Mouse (Mus musculus): ENCODE results near the gene Mgea5. TPM values are rescaled to one million over a fixed set of nuclear protein-coding genes. Genes with fewer than 3 reads are reported as not detected.

The Mgea5 gene
- total RNA-seq, 1 experiment from 2014 or later, result 84.7 TPM

DNA sequence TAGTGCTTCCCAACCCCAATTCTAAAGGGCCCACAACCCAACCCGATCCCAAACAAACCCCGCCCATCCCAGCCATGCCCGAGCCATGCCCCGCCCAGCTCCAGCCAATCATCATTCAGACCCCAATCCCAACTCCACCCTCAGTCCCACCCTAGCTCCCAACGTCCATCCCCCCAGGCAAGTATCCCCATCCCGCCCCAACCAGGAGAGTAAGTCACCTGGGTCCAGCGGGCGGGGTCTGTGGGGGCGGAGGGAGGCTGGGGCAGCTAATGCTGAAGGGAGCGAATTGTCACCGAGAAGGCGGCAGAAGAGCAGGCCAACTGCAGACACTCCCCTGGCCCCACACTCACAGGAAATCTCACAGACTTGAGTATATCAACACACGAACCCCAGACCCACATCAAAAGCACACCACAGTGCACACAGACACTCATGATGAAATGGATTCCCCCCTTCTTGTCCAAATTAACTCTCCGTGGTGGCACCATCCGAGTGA lies 12.5 kb upstream of the Mgea5 start:
- DNase-seq, result peak; percentile 20

DNA sequence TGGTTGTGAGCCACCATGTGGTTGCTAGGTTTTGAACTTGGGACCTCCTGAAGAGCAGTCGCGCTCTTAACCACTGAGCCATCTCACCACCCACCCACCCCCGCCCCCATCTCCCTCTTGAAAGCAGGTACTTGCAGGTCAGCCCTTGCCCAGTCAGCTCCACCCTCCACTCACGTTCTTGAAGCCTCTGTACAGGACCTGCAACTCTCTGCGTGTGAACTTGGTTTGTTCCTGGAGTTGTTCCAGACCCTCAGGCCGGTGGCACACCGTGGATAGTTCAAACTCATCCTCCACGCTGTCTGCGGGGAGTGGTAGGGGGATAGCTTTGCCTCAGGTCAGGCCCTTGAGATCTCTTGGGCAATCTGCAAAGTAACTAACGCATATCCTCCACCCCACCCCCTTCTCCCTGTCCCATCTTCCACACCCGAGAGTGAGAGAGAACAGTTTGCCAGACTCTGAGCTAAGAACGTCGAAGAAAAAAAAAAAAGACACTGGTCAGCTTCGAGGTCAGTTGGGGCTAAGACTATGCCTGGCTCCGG lies 11.8 kb upstream of the Mgea5 start:
- no peak for DNase-seq

DNA sequence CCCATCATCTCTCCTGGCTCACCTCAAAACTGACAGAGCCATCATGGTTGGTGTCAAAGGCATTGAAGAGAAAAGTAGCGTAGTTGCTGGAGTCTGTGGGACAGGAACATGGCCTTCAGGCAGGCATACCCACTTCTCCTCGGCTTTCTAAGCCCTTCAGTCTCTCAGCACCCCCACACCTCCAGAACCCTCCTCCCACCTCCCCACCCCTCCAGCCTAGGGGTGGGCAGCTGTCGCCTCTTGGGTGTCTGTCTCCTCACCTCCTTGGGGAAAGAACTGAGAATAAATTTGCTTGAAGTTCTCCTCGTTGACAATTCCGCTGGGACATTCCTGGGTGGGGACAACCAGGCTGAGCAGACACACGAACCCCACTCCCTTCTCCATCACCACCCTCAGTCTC lies 11.1 kb upstream of the Mgea5 start:
- no peak for DNase-seq

DNA sequence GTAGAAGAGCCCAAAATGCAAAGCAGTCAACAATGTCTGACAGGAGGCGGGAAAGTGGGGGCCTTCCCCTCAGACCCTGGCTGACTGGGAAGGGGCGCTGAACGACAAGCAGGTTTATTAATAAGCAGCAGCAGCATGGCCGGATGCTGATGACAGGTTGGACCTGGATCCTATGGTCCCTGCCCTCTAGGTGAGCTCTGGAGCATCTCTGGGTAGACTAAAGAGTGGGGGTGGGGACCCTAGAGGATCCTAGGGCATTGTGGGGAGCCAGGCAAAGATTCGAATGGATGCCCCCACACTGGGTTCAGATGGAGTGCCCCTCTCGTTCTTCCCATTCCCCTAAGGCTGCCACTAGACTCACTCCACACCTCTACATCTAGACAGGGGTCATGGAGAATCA lies 8.8 kb upstream of the Mgea5 start:
- DNase-seq, result no peak

DNA sequence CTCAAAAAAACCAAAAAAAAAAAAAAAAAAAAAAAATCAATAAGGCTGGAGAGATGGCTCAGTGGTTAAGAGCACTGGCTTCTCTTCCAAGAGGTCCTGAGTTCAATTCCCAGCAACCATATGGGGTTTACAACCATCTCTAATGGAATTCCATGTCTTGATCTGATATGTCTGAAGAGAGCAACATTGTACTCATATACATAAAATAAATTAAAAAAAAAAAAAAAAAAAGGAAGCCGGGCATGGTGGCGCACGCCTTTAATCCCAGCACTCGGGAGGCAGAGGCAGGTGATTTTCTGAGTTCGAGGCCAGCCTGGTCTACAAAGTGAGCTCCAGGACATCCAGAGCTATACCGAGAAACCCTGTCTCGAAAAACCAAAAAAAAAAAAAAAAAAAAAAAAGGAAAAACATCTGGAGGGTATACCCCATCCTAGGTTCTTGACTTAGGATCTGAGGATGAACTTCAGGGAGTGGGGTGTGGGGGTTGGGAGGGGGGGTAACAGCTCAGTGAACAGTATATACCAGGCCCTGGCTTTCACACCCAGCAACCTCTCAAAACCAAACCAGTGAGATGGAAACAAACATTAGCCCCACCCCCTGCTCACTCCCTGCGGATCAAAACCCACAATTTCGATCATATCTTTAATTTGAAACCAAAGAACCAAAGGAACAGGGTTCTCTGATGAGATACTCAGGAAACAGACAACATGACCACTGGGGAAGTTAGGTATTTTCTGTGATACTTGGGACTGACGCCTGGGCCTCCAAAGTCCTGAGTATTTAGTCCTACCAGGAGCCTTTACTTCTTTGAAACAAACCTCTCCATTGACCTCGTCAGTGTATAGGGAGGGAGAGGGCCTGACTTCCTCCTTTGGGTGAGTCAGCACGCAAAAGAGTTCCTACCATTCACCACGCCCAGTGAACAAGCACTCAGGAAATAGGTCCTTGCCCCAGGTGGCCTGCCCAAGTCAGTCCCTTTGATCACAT lies 6.5 kb upstream of the Mgea5 start:
- DNase-seq, result no peak

DNA sequence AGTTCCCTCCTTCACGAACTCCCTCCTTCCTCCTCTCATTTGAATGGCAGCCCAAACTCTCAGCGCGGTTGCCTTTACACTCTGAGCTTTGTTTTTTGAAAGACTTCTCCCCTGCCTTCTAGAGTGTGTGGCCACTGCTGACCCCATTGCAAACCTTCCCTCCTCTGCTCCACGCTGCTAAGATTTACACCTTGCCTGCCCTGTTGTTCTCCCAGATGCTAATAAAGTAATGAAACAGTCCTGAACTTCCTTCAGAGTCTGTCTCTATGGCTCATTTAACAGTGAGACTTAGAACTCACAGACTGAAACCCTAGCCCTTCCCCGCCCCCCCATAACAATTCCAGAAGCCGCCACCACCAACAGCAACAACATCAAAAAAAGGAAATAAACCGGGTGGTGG lies 5.7 kb upstream of the Mgea5 start:
- DNase-seq, result no peak

DNA sequence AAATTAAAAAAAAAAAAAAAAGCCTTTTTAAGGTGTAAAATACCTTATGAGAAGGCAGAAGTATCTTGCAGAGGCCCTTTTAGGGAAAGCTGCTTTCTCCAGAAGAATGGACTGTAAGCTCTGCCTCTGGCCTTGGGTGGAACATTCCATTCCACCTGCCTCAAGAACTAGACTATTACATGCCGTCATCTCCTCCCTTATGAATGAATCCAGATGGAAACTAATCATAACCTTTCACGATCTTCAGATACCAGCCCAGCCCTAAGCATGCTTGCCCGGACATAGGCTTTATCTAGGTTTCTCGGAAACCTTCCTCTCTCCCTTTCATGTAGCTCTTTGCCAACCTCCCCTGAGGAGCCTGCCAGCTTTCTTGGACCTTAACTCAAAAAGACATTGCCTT lies 4.7 kb upstream of the Mgea5 start:
- DNase-seq, result no peak

DNA sequence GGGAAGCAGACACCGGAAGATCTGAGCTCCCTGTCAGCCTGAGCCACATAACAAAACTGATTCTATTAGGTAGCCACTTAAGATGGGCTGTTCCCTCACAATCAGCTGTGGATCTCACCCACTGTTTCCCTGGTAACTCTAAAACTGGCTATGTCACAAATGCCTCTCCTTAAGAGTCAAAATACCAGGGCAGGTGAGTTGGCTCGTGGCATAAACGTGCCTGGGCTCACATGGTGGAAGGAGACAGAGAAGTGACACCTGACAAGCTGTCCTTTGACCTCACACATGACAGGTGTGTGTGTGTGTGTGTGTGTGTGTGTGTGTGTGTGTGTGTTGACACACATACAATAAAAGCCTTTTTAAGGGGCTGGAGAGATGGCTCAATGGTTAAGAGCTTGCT lies 3.8 kb upstream of the Mgea5 start:
- no peak for DNase-seq

DNA sequence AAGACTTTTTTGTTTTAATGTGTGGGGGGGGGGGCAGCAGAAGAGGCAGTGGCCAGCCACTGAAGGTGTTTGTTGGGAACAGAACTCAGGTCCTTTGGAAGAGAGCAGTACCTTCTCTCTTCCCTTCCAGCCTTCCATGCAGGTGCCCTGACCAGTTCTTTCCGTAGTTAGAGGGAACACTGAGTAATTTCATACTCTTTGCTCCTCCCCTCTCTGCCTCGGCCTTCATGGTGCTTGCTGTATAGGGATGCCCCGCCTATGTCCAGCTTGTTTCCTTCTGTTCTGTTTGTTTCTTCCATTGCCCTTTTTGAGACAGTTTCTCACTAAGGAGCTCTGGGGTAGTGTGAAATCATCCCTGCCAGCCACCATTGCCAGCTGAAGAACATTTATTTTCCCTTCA lies 1.8 kb upstream of the Mgea5 start:
- DNase-seq, result no peak

DNA sequence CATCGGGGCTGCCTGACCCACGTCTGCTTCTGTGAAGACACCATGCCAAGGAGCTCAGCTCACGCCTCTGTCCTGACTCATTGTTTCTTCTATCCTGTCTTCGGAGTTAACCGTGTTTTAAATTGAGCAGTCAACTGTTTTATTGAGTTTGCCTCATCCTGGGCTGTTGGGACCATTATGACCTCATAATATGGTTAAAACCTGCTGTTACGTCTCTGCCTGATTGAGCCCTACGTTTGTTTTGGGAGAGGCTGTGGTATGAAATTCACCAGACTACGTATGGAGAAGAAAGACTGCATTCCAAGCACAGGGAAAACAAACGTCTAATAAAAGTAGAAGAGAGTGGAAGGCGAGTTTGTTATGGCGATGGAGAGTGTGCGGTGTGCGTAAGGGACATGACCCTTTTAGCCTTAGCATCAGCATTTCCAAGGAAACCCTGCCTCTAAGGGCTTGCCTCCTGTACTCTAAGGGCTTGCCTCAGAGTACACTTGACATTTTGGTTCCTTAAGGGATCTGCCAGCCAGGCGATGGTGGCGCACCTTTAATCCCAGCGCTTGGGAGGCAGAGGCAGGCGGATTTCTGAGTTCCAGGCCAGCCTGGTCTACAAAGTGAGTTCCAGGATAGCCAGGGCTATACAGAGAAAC lies 418 bp upstream of the Mgea5 start:
- DNase-seq, result no peak

DNA sequence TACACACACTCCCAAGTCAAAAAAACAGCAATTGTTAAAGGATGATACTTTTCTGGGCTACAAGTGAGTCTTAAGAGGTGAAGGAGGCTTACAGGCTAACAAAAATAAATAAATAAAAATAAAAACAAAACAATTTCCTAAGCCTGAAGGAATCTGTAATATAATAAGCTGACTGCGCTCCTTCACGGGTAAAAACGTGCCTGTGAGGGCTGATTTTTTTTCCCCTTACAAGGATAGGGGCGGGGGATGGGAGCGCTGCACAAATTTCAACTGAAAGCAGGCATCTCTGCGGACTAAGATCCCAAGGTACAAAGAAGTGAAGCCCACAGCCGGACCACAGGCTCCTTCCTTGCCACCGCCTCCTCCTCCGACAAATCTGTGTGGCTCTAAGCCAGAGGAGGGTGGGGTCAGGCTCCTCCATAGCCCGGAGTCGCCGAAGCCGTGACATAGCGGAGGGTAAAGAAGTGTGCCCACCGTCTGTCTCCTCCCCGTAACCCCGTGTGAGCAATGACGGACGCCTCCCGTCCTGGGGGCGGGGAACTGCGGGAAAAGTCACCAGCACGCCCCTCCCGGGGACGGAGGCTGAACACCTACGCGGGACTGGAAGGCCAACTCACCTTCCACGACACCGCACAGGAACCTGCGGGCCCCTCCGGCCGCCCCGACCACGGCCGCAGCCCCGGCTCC lies 1.2 kb downstream of the Mgea5 start:
- DNase-seq, result peak; percentile 75

DNA sequence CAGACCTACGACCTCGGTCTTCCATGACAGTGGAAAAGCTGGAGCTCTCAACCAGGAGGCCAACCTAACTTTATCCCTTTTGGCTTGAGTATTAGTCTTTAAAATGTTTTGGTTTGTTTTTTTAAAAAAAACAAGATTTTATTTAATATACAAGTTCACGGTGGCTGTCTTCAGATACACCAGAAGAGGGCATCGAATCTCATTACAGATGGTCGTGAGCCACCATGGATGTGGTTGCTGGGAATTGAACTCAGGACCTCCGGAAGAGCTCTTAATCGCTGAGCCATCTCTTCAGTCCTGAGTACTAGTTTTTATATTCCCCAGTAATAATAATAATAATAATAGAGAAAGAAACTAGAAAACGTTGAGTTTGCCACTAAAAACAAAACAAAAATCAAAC lies 2.0 kb downstream of the Mgea5 start:
- no peak for DNase-seq

DNA sequence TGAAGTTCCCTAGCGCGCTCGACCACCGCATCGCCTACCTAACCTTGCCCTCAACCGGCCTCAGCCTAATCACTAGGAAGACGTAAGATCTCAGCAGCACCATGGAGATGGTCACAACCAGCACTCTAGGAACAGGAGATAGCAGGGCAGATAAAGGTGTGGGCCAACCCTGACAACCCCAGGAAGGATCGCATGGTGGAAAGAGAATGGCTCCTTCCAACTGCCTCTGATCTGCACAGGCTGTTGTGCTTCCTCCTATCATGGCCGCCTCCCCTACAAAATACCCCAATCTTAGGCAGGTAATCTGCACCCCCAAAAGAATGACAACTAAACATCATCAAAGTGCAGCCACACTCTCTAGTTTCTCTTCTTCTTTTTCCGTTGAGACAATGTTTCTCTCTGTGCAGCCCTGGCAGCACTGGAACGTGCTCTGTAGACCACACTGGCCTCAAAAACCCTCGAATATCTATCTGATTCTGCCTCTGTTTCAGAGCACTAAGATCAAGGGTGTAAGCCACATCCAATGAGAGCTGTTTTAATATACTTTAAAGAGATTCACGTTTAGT lies 3.2 kb downstream of the Mgea5 start:
- DNase-seq, result no peak

DNA sequence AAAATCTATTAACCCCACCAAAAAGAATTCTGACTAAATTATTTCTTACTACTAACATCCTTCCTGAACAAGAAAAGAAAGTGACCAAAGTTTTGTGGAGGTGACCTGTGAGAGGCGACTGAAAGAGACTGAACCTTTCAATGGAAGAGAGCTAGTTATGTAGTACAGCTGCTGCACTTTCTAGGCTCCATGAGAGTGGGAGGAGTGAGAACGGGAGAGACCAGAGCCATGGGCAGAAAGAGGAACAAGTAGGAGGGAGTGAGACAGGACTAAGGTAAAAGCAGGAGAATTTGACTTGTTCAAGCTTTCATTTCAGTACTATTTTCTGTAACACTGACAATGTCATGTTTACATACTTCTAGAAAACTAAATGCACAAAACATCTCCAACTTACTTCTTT lies 8.2 kb downstream of the Mgea5 start:
- DNase-seq, result no peak

DNA sequence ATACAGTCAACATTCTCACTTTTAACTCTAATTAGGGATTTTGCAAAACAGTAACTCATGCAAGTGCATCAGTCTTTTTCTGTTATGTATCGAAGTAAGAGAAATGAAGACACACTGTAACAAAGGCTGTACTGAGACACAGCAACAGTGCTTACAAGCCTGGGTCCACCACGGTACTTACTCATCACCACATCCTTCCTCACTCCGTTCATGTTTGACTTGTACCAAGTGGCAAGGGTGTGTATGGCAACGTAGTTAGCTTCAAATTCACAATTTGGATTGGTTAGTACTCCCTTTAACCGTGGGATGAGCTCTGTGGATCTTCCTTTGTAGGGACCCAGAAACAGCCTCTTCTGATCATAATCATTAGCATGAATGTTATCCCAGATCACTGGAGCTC lies 12.1 kb downstream of the Mgea5 start:
- DNase-seq, result no peak

DNA sequence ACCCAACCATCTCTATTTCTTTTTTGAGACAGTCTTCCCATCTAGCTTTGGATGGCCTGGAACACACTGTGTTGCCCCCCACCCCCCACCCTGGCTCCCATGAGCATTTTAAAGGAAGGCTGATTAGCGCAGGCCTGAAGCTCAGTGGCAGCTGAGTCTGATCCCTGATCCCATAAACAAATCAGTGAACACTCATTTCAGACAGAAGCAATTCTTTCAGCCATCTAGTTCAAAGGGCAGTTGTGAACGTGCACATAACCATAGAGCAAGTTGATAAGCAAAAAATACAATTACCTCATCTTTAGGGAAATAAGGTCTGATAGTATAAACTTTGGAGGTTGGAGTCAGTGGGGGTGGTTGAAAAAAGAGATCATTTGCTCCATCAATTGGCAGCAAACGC lies 22.8 kb downstream of the Mgea5 start:
- DNase-seq, result no peak

DNA sequence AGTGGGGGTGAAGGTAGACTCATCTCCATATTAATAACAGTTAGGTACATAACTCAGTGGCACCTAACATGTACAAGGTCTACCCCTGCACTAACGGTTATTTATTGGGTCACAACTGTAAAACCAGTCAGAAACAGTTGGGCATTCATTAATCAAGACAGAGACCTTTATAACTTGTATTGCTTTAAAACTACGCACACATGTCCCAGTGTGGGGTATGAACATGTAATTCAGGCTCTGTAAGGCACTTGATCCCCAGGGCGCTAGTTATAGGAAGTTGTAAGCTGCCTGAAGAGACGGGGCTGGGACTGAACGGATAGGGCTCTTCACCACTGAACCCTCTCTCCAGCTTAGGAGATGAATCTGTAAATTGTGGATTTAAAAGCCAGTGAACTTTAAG lies 25.0 kb downstream of the Mgea5 start:
- no peak for DNase-seq

DNA sequence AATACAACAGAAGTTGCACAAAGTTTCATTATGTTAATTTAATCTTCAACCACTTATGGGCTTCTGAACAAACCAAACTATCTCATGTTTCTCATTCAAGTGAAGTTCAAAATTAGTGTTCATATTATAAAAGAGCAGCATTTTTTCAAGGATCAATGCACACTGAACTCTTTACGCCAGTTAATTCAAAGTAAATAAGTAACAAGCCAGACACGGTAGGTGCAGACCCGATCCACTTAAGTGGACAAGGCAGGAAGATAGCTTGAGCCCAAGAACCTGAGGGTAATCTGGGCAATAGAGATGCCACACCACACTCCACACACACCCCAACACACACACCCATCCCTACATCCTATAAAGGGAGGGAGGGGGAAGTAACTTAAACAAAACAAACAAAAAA lies 30.1 kb downstream of the Mgea5 start:
- no peak for DNase-seq

DNA sequence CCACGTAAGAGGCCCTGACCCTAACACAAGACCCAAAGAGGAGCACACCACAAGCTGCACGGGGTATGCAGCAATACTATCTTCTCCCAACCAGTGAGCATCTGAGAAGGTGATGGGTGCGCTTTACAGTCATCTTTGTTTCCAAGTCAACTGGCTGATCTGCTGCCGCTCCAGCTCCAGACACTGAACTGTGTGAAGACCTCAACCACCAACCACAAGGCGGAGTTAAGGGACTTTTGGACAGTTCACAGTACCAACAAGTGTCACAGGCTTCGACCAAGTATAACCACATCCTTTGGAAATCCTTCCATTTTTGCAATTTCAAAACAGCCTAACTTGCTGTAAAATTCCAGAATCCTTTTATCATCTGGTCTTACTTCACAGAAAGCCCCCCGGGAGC lies 31.8 kb downstream of the Mgea5 start:
- no peak for DNase-seq

DNA sequence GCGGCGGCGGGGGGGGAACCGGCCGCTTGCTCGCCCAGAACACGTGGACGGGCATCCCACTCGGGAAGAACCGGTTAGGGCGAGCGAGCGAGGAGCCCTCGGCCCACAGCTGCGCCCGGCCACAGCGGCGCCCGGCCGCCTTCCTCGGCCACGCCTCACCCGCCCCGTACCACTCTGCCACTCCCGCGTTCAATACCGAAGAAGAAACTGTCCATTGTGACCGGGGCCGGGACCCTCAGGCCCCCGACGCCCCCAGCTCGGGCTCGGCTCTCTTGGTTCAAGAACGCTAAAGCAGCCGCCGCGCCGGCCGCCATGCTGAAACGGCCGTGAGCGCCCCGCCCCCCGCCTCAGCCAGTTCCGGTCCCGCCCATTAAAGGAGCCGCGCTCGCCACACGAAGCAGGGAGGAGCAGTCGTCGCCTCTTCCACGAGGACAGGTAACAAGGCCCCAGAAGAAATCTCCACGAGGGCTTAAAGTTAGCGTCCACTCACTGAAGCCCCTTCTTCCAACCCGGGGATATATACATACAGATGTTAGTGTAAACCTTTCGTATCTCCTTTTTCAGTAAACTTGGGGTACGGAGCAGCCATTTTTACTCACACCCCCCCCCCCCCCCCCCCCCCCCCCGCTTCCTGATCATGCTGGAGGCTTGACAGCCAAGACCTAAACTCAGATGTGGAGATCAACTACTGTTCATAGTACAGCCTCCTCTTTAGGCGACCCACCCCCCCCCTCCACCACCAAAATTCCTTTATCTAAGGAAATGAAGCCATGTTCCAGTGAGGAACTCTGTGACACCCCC lies 34.2 kb downstream of the Mgea5 start, which contains the start of gene Npm3:
TSS of gene Npm3 (minus strand) at position 349 of the 801 bp plus-strand sequence.
- peak; percentile 90 for DNase-seq

DNA sequence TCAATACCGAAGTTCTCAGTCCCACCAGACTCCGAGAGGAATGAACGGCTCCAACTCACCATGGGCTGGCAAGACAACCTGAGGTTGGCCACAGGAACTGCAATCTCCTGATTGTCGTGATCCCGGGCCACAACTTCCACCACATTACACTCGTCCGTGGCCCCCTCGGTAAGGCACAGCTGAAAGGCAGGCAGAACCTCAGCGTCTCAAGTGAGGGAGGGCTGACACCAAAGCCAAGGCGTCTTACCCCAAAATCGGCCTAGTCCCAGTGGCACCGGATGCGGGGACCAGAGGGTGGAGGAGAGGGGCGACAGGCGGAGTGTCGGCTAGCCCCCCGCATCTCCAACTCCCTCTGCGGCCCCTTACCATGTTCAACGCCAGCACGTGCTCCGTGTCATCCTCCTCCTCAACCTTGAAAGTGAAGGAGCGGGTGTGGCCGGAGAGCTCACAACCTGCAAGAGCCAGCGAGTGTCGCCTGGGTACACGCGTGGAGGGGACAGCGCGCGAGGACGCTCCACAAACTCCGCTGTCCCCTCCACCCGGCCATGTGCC lies 34.9 kb downstream of the Mgea5 start:
- DNase-seq, result no peak

All from adrenal gland, postnatal 25 days (tissue).